Mouse (Mus musculus): ENCODE measurements around the gene Wdr90. TPM values are rescaled to one million over a fixed set of nuclear protein-coding genes. Genes with fewer than 3 reads are reported as not detected.

Wdr90 gene
- total and polyA plus RNA-seq, 3 experiments: 1.2 to 8.5 (median 1.3) TPM

GRCm38 (mm10) chr17:25796211-25796771 lies 65.0 kb downstream of the Wdr90 start:
- Histone ChIP-seq H3K36me3 (ENCODE audit: control insufficient read depth, insufficient read depth, low read length) (no peaks in the 10 kb centered on the region), H3K9ac (ENCODE audit: low read depth, low read length) (peak overlapping the region; percentile 72), H3K27ac (peak overlapping the region; percentile 55; the same call in 1 of the 2 replicates), H3K27me3 (ENCODE audit: control insufficient read depth, insufficient read depth, low read length) (no peaks in the 10 kb centered on the region), H3K4me3 (peak overlapping the region; percentile 65), H3K4me1 (ENCODE audit: control insufficient read depth, insufficient read depth, low read length) (peaks cover 13% of the 10 kb centered on the region), H3K79me2 (replicated peaks; ENCODE audit: control insufficient read depth, insufficient read depth, low read length) (no peaks in the 10 kb centered on the region)
- 3% methylated on average over 37 of the region's 37 CpGs for WGBS
- no peak for TF ChIP-seq POLR2A (IDR thresholded peaks at IDR 0.05; ENCODE audit: insufficient read depth, low read depth, low read length)
- no peak for TF ChIP-seq EP300 (IDR thresholded peaks at IDR 0.05; ENCODE audit: insufficient read depth, low read depth, low read length)
- no peak for TF ChIP-seq CTCF (IDR thresholded peaks at IDR 0.05)
- peak; percentile 66 for DNase-seq
- intact Hi-C loops (cut with DNase I): no loop called here

DNA sequence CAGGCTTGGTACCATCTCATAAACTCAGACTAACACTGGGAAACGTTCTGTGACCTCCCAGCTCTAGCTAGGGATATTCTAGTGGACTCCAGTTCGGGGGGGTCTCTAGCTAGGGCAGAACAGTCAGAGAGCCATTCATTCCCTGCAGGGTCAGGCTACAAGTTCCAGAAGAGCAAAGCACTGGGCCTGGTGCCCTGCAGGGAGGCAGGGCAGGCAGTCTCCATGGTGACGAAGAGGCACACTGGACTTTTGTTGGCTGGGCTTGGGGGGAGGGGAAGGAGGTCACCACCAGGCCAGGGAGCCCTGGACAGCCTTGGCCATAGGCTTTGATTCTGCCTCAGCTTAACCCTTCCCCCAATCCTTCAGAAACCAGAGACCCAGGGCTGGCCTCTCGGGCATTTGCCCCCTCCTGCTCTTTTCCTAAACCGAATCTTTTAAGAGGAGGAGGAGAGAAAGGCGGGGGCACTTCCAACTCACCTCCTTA lies 65.7 kb downstream of the Wdr90 start, which contains the start of gene AC134908.4:
AC134908.4 (minus strand) TSS at position 51 of the 484 bp plus-strand sequence.
- intact Hi-C loops (cut with DNase I): no loop called here
- peak within 1 kb of the TSS; percentile 65 for H3K4me3 ChIP-seq
- no peak for DNase-seq
- no peaks in the 10 kb centered on the region for H3K79me2 ChIP-seq (replicated peaks; ENCODE audit: control insufficient read depth, insufficient read depth, low read length)
- H3K27me3 ChIP-seq (ENCODE audit: control insufficient read depth, insufficient read depth, low read length): no peaks in the 10 kb centered on the region
- H3K4me1 ChIP-seq (ENCODE audit: control insufficient read depth, insufficient read depth, low read length): peaks cover 13% of the 10 kb centered on the region
- TF ChIP-seq POLR2A (IDR thresholded peaks at IDR 0.05; ENCODE audit: insufficient read depth, low read depth, low read length) (no peak), EP300 (IDR thresholded peaks at IDR 0.05; ENCODE audit: insufficient read depth, low read depth, low read length) (no peak), CTCF (IDR thresholded peaks at IDR 0.05) (no peak)
- peak within 1 kb of the TSS; percentile 55; the same call in 1 of the 2 replicates for H3K27ac ChIP-seq
- 62% methylated on average over 6 of the region's 6 CpGs for WGBS
- peak within 1 kb of the TSS; percentile 72 for H3K9ac ChIP-seq (ENCODE audit: low read depth, low read length)
- no peaks in the 10 kb centered on the region for H3K36me3 ChIP-seq (ENCODE audit: control insufficient read depth, insufficient read depth, low read length)

GRCm38 (mm10) chr17:25794998-25795397 lies 66.3 kb downstream of the Wdr90 start:
- peaks cover 13% of the 10 kb centered on the region for H3K4me1 ChIP-seq (ENCODE audit: control insufficient read depth, insufficient read depth, low read length)
- no peak overlapping the region for H3K27ac ChIP-seq
- no peaks in the 10 kb centered on the region for H3K79me2 ChIP-seq (replicated peaks; ENCODE audit: control insufficient read depth, insufficient read depth, low read length)
- no peaks in the 10 kb centered on the region for H3K36me3 ChIP-seq (ENCODE audit: control insufficient read depth, insufficient read depth, low read length)
- 93% methylated on average over 17 of the region's 17 CpGs for WGBS
- TF ChIP-seq POLR2A (IDR thresholded peaks at IDR 0.05; ENCODE audit: insufficient read depth, low read depth, low read length) (no peak), CTCF (IDR thresholded peaks at IDR 0.05) (no peak), EP300 (IDR thresholded peaks at IDR 0.05; ENCODE audit: insufficient read depth, low read depth, low read length) (no peak)
- no peaks in the 10 kb centered on the region for H3K27me3 ChIP-seq (ENCODE audit: control insufficient read depth, insufficient read depth, low read length)
- DNase-seq: no peak
- H3K4me3 ChIP-seq: no peak overlapping the region
- H3K9ac ChIP-seq (ENCODE audit: low read depth, low read length): no peak overlapping the region
- intact Hi-C loops (cut with DNase I): no loop called here

Small RNA genes within 50 kb of the gene (microRNA-seq; reads per million reads assigned to microRNA genes)
- 0 to 3.4 reads per million in 2 experiments for gene Mir3082

Other genes starting within 250 kb of the Wdr90 start
- gene Gng13, start 144.3 kb downstream of the Wdr90 start, total RNA-seq (2021): under 1 TPM in 1 of 2 experiments, not detected in 1; 0.81 TPM
- gene Gng13, start 144.3 kb downstream of the Wdr90 start, polyA plus RNA-seq (2012; rRNA removed): 0.27 and 0.35 TPM in 2 replicates
- 1 to 10 TPM; 1.3 to 1.6 TPM for gene Chtf18, start 134.1 kb downstream of the Wdr90 start, total RNA-seq (2021)
- 0.85 and 1.7 TPM in 2 replicates for gene Chtf18, start 134.1 kb downstream of the Wdr90 start, polyA plus RNA-seq (2012; rRNA removed)
- gene Rpusd1, start 133.8 kb downstream of the Wdr90 start, total RNA-seq (2021): 1 to 10 TPM; 4.2 to 5.1 TPM
- 18.0 and 18.3 TPM in 2 replicates for gene Rpusd1, start 133.8 kb downstream of the Wdr90 start, polyA plus RNA-seq (2012; rRNA removed)
- gene Mslnl, start 125.5 kb downstream of the Wdr90 start, total RNA-seq (2021): not detected
- gene Mslnl, start 125.5 kb downstream of the Wdr90 start, polyA plus RNA-seq (2012; rRNA removed): 0.10 and 0.26 TPM in 2 replicates
- 10 to 100 TPM; 13.2 to 16.6 TPM for gene Msln, start 107.1 kb downstream of the Wdr90 start, total RNA-seq (2021)
- gene Msln, start 107.1 kb downstream of the Wdr90 start, polyA plus RNA-seq (2012; rRNA removed): 24.7 and 25.6 TPM in 2 replicates
- 10 to 100 TPM; 42.1 to 45.1 TPM for gene Narfl, start 87.7 kb downstream of the Wdr90 start, total RNA-seq (2021)
- 36.4 and 52.6 TPM in 2 replicates for gene Narfl, start 87.7 kb downstream of the Wdr90 start, polyA plus RNA-seq (2012; rRNA removed)
- 1 to 10 TPM; 6.4 to 7.7 TPM for gene Haghl, start 75.8 kb downstream of the Wdr90 start, total RNA-seq (2021)
- gene Haghl, start 75.8 kb downstream of the Wdr90 start, polyA plus RNA-seq (2012; rRNA removed): 19.5 and 23.4 TPM in 2 replicates
- not detected for gene Ccdc78, start 74.9 kb downstream of the Wdr90 start, total RNA-seq (2021)
- gene Ccdc78, start 74.9 kb downstream of the Wdr90 start, polyA plus RNA-seq (2012; rRNA removed): 1.1 TPM in 1 of 2 replicates, not detected in the other
- 10 to 100 TPM; 30.8 to 38.3 TPM for gene Fam173a, start 68.6 kb downstream of the Wdr90 start, total RNA-seq (2021)
- 49.7 and 63.6 TPM in 2 replicates for gene Fam173a, start 68.6 kb downstream of the Wdr90 start, polyA plus RNA-seq (2012; rRNA removed)
- gene AC134908.4, start 65.8 kb downstream of the Wdr90 start, total RNA-seq (2021): not detected
- gene AC134908.4, start 65.8 kb downstream of the Wdr90 start, polyA plus RNA-seq (2012; rRNA removed): not detected in 2 replicates
- 10 to 100 TPM; 49.0 to 54.6 TPM for gene Metrn, start 64.4 kb downstream of the Wdr90 start, total RNA-seq (2021)
- 43.3 and 47.9 TPM in 2 replicates for gene Metrn, start 64.4 kb downstream of the Wdr90 start, polyA plus RNA-seq (2012; rRNA removed)
- gene Fbxl16, start 52.4 kb downstream of the Wdr90 start, total RNA-seq (2021): 1 to 10 TPM; 1.1 to 1.4 TPM
- 2.3 and 3.2 TPM in 2 replicates for gene Fbxl16, start 52.4 kb downstream of the Wdr90 start, polyA plus RNA-seq (2012; rRNA removed)
- gene Wdr24, start 37.9 kb downstream of the Wdr90 start, total RNA-seq (2021): 10 to 100 TPM; 11.0 to 11.1 TPM
- gene Wdr24, start 37.9 kb downstream of the Wdr90 start, polyA plus RNA-seq (2012; rRNA removed): 20.4 and 22.9 TPM in 2 replicates
- gene Jmjd8, start 32.6 kb downstream of the Wdr90 start, total RNA-seq (2021): 10 to 100 TPM; 32.7 to 36.9 TPM
- 47.2 and 48.9 TPM in 2 replicates for gene Jmjd8, start 32.6 kb downstream of the Wdr90 start, polyA plus RNA-seq (2012; rRNA removed)
- gene Stub1, start 28.1 kb downstream of the Wdr90 start, total RNA-seq (2021): 100 to 1,000 TPM; 105 to 129 TPM
- 147 and 174 TPM in 2 replicates for gene Stub1, start 28.1 kb downstream of the Wdr90 start, polyA plus RNA-seq (2012; rRNA removed)
- under 1 TPM; 0.55 to 0.82 TPM for gene Rhbdl1, start 24.2 kb downstream of the Wdr90 start, total RNA-seq (2021)
- 3.8 and 4.9 TPM in 2 replicates for gene Rhbdl1, start 24.2 kb downstream of the Wdr90 start, polyA plus RNA-seq (2012; rRNA removed)
- 1 to 10 TPM; 2.4 to 2.9 TPM for gene Gm20683, start 19.7 kb downstream of the Wdr90 start, total RNA-seq (2021)
- 13.9 and 21.6 TPM in 2 replicates for gene Gm20683, start 19.7 kb downstream of the Wdr90 start, polyA plus RNA-seq (2012; rRNA removed)
- gene Rhot2, start 16.6 kb downstream of the Wdr90 start, total RNA-seq (2021): 100 to 1,000 TPM; 120 to 139 TPM
- gene Rhot2, start 16.6 kb downstream of the Wdr90 start, polyA plus RNA-seq (2012; rRNA removed): 209 and 257 TPM in 2 replicates
- 100 to 1,000 TPM; 234 to 288 TPM for gene Mcrip2, start 7.3 kb upstream of the Wdr90 start, total RNA-seq (2021)
- gene Mcrip2, start 7.3 kb upstream of the Wdr90 start, polyA plus RNA-seq (2012; rRNA removed): 189 and 254 TPM in 2 replicates
- 10 to 100 TPM; 12.7 TPM for gene Mettl26, start 13.6 kb upstream of the Wdr90 start, total RNA-seq (2021)
- 24.8 and 30.5 TPM in 2 replicates for gene Mettl26, start 13.6 kb upstream of the Wdr90 start, polyA plus RNA-seq (2012; rRNA removed)
- gene Wfikkn1, start 19.4 kb upstream of the Wdr90 start, total RNA-seq (2021): under 1 TPM; 0.50 to 0.82 TPM
- 0.29 and 0.44 TPM in 2 replicates for gene Wfikkn1, start 19.4 kb upstream of the Wdr90 start, polyA plus RNA-seq (2012; rRNA removed)
- 10 to 100 TPM; 15.2 to 17.6 TPM for gene Rab40c, start 58.2 kb upstream of the Wdr90 start, total RNA-seq (2021)
- gene Rab40c, start 58.2 kb upstream of the Wdr90 start, polyA plus RNA-seq (2012; rRNA removed): 20.5 and 33.8 TPM in 2 replicates
- 10 to 100 TPM; 40.8 to 48.7 TPM for gene Pigq, start 83.4 kb upstream of the Wdr90 start, total RNA-seq (2021)
- 74.7 and 115 TPM in 2 replicates for gene Pigq, start 83.4 kb upstream of the Wdr90 start, polyA plus RNA-seq (2012; rRNA removed)
- under 1 TPM; 0.10 to 0.30 TPM for gene Nhlrc4, start 83.5 kb upstream of the Wdr90 start, total RNA-seq (2021)
- 0.15 and 2.8 TPM in 2 replicates for gene Nhlrc4, start 83.5 kb upstream of the Wdr90 start, polyA plus RNA-seq (2012; rRNA removed)
- gene A930017K11Rik, start 91.1 kb upstream of the Wdr90 start, total RNA-seq (2021): under 1 TPM; 0.27 to 0.37 TPM
- 0.44 and 0.61 TPM in 2 replicates for gene A930017K11Rik, start 91.1 kb upstream of the Wdr90 start, polyA plus RNA-seq (2012; rRNA removed)
- gene Capn15, start 124.3 kb upstream of the Wdr90 start, total RNA-seq (2021): 1 to 10 TPM; 6.1 to 7.4 TPM
- gene Capn15, start 124.3 kb upstream of the Wdr90 start, polyA plus RNA-seq (2012; rRNA removed): 15.1 and 15.5 TPM in 2 replicates
- gene Rab11fip3, start 208.1 kb upstream of the Wdr90 start, total RNA-seq (2021): 10 to 100 TPM; 29.7 to 30.5 TPM
- 29.3 and 33.1 TPM in 2 replicates for gene Rab11fip3, start 208.1 kb upstream of the Wdr90 start, polyA plus RNA-seq (2012; rRNA removed)
- 1 to 10 TPM; 9.2 to 9.5 TPM for gene Decr2, start 228.8 kb upstream of the Wdr90 start, total RNA-seq (2021)
- 13.9 and 23.3 TPM in 2 replicates for gene Decr2, start 228.8 kb upstream of the Wdr90 start, polyA plus RNA-seq (2012; rRNA removed)
- 1 to 10 TPM; 3.7 to 4.4 TPM for gene Nme4, start 234.1 kb upstream of the Wdr90 start, total RNA-seq (2021)
- 13.8 and 21.4 TPM in 2 replicates for gene Nme4, start 234.1 kb upstream of the Wdr90 start, polyA plus RNA-seq (2012; rRNA removed)

Data from heart, adult 2 months (tissue).